Mouse (Mus musculus) adrenal gland, adult (tissue): ENCODE data around the gene Fam78a.
A peak's percentile ranks its signal among the peaks of the same experiment; 100 is the strongest.

Experiments
- DNase-seq, 2 experiments: peaks; one replicate each; pipeline ENCODE4 v3.0.0; 2022 to 2023; ENCODE audit warnings: low spot score in 1 of 2; ENCODE audit not compliant: inconsistent age in 2 of 2

The Fam78a gene

DNA sequence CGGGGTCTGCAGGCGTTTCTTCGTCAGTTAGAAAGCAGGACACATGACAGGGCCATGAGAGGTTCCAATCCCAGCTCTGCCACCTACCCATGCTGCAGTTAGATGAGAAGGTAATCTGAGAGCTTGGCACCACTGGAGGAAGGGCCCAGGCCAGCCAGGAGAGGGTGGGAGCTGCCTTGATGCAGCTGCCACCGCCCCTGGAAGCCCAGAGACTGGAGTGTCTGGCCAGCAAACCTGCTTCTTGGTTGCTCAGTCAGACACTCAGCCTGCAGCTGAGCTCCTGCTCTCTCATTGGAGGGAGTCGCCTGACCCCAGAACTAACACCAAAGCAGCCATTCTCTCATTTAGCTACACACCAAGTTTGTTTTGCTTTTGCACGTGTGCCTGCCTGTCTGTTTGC lies 39.3 kb downstream of the Fam78a start:
- no peak for DNase-seq

DNA sequence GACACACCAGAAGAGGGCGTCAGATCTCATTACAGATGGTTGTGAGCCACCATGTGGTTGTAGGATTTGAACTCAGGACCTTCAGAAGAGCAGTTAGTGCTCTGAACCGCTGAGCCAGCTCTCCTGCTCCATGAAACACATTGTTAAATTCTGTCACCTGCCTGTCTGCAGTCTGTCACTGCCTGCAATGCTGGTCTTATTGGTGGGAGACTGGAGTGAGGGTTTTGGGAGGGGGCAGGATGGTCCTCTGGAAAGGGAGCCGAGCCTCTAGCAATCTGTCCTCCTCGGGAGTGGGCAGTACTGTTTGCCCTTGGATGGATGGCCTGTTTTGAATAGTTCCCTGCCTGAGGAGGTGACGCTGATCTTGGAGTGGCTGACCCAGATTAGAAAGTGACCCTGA lies 40.8 kb downstream of the Fam78a start:
- DNase-seq: peak in 1 of 2 experiments; percentile 67

DNA sequence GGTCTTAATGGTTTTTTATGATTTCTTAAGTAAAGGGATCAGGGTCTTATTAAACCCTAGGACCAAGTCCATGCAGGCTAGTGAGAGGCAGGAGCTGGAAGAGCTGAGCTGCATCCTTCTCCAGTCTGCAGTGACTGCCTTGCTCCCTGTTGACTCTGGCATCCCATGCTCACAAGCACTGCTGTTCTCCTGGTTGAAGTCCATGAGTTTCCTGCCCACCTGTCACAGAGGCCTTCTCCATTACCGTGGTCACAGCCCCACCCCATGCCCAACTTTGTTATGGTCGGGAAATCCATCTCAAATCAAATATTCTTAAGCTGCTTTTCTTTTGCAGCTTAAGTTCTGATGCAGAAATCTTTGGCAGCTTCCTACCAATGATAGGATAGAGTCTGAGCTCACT lies 43.6 kb downstream of the Fam78a start:
- DNase-seq: no peak

DNA sequence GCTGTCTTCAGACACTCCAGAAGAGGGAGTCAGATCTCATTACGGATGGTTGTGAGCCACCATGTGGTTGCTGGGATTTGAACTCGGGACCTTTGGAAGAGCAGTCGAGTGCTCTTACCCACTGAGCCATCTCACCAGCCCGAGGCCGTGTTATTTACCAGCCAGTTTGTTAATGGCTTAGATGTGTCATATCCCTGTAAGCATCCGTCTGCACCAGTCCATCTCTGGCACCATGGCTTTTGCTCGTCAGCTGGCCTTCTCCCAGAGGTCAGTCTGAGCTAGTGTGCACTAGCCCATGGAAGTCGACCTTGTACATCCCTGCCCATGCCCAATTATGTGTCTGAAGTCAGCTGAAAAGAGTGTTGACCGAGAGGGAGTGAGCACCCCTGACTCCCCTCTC lies 44.0 kb downstream of the Fam78a start:
- DNase-seq: peak in 1 of 2 experiments; percentile 74

DNA sequence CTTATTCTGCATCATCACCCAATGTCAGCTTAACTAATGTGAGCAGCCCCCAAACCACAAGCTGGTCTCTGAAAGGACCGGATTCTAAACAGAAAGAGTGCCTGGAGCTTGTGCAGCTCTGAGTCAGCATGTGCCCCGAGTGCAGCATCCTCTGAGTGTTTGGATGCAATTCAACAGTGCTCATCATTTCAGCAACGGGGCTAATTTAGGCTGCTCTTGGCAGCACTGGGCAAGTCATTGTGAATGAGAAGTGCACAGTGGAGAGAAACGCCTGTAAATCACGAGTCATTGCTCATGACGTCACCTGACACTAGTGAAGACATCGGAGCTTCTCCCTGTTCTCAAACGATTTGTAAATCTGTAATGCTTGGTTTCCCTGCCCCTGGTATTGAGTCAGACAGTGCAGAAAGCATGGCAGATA lies 46.0 kb downstream of the Fam78a start:
- peak in 1 of 2 experiments; percentile 55 for DNase-seq

DNA sequence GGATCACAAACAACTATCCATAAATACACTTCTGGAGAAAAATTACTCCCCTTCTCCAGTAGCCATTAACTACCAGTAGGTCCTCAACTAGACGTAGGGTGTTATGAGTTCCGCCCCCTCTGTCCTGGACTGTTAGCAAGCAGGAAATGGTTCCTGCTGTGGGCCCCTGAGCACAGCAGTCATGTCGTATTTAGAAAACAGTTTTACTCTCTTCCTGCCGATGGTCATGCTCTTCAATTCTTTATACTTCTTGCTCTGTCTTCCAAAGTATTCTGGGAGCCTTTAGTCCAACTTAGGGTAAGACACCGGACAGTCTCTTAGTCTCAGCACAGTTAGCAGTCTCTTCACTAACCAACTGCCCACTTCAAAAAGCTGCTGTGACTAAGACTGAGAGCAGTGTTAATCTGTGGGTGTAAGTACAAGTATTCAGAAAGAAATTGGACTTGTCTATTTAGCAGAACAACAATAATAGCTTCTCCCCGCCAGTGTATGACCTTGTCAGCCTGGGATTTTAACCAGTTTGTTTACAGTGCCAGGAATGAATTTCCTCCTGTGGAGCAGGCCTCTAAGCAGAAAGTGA lies 47.3 kb downstream of the Fam78a start:
- DNase-seq: no peak

DNA sequence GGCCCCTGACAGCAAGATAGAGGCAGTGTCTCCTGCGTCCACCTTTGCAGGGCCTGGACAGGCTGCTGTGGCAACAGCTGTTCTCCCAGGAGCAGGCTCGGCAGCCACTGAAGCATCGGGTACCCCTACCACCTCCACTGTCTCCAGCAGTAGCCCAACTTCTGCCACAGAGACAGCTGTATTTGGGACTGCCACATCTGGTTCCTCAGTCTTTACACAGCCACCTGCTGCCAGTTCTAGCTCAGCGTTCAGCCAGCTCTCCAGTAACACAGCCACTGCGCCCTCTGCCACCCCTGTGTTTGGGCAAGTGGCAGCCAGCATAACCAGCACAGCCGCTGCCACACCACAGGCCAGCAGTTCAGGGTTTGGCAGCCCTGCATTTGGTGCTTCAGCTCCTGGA lies 50.5 kb downstream of the Fam78a start:
- DNase-seq: no peak

DNA sequence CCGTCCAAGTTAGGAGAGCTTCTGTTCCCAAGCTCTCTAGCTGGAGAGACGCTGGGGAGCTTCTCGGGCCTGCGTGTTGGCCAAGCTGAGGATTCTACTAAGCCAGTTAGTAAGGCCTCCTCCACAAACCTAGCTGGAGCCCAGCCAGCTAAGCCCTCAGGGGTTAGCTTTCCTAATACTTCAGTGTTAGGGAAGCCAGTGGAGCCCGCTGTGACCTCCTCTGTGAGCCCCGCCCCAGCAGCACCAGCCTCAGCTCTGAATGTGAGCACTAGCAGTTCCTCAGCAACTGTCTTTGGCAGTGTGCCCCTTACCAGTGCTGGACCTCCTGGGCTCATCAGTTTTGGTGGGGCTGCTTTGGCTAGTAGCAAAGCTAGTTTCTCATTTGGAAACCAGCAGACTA lies 51.2 kb downstream of the Fam78a start:
- peak in 1 of 2 experiments; percentile 69 for DNase-seq

DNA sequence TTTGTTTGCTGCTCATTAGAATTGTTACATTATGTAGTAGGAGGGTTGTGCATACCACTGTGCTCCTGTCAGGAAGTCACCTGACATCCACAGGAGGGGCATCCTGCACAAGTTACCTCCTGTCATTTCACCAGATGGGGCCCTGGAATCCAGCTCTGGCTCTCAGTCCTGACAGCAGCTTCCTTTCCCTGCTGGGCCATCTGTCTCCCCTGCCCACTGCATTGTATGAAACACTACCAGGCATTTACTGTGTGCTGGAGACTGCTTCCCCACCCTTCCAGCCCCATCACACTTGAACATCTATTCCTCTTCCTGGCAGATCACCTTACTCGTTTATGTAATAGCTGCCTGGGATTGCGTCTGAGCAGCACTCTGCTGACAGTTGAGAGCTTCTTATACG lies 55.0 kb downstream of the Fam78a start:
- no peak for DNase-seq

DNA sequence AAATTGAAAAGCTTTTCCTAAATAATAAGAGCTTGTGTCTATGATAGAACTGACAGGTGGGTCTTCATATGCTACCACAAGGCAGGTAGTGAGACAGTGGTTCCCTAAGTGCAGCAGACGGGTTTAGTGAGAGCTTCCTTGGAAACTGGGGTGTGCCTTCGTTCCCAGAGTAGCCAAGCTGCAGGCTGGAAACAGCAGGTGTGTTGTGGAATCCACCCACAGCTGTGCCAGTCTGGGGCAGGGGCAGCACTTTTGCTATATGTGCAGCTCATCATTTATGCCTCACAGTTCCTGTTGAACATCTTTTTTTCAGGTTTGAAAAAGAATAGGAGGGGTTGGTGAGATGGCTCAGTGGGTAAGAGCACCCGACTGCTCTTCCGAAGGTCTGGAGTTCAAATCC lies 60.3 kb downstream of the Fam78a start:
- DNase-seq: no peak

DNA sequence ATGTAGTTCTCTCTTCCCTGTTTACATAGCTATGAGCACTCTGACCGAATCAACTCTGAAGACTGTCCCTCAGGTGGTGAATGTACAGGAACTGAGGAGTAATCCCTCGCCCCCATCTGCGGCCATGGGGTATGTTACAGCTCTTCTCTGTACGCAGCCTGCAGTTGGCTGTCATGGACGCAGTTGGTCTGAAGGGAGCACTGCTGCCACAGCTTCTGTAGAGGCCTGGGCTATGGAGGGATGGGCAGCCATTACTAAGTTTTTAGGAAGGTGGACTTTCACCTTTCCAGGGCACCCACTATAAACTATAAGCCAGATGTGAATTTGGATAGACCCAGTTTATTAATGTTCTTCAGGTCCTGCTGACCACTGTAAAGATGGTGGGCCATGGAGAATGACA lies 64.4 kb downstream of the Fam78a start:
- DNase-seq: no peak

DNA sequence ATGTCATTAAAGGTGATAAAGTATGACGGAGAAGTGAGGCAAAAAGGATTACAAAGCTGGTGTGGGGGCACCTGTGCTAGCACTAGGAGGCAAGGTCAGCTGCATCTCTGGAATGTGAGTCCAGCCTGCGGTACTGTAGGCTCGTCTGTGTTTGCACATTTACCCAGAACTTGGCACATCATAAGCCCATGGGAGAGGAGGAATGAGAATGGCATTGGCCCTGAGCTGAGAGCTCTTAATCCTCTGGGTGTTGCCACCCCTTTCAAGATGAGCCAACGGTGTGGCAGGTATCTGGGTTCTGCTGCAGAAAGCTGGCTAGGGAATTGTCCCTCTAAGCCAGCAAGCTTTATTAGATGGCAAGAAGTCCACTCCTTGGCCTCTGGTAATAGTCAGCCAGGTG lies 65.0 kb downstream of the Fam78a start:
- DNase-seq: no peak

DNA sequence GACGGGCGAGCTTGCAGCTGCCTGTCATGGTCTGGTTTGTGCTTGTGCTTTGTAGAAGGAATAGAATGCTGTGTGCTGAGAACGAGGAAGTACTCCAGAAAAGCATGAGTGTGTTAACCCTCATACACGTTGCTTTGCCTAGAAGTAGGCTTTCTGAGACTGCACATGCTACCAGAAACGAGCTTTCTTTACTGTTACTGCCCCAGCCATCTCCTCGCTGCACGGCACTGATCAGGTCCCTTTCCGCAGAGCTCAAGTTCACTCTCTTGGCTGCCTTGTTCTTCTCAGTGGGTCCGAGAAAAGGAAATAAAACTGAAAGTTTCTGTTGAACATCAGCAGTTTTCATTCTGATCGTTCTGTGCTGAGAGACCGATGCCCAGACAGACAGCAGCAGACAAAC lies 75.9 kb downstream of the Fam78a start:
- DNase-seq: no peak

DNA sequence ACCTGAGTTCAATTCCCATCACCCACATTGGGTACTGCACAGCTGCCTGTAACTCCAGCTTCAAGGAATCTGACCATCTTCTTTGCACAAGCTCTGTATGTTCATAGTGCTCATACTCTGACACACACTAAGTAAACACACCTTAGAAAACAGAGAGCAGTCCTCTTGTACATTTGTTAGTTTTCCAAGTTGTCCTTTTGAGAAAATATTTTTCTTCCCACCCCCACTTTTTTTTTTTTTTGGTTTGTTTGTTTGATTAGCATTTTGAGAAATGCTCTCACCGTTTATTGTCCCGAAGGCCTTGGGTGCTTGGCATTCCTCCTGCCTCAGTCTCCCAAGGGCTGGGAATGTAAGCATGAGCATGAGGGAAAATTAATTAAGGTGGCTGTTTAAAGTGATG lies 76.3 kb downstream of the Fam78a start:
- no peak for DNase-seq
